Mouse (Mus musculus) kidney, postnatal 14 days (tissue): ENCODE results near the gene Tshb.

Experiments used
- DNase-seq: peaks from one replicate; pipeline ENCODE4 v3.0.0; 2022; ENCODE audit warnings: mixed read lengths

Tshb gene

GRCm38 (mm10) chr3:102782618-102783017 lies at the start of gene Tshb:
Tshb (minus strand) TSS chr3:102782718.
- DNase-seq = no peak

GRCm38 (mm10) chr3:102803937-102804336 lies 21.4 kb upstream of the Tshb start:
- peak; percentile 71 for DNase-seq

- DNase-seq = no peak
Observed at GRCm38 (mm10) chr3:102787369-102787768, 4.9 kb upstream of the Tshb start.

GRCm38 (mm10) chr3:102773018-102773417 lies 9.5 kb downstream of the Tshb start:
- no peak for DNase-seq

- DNase-seq = no peak
Observed at GRCm38 (mm10) chr3:102764850-102765249, 17.7 kb downstream of the Tshb start.

DNA sequence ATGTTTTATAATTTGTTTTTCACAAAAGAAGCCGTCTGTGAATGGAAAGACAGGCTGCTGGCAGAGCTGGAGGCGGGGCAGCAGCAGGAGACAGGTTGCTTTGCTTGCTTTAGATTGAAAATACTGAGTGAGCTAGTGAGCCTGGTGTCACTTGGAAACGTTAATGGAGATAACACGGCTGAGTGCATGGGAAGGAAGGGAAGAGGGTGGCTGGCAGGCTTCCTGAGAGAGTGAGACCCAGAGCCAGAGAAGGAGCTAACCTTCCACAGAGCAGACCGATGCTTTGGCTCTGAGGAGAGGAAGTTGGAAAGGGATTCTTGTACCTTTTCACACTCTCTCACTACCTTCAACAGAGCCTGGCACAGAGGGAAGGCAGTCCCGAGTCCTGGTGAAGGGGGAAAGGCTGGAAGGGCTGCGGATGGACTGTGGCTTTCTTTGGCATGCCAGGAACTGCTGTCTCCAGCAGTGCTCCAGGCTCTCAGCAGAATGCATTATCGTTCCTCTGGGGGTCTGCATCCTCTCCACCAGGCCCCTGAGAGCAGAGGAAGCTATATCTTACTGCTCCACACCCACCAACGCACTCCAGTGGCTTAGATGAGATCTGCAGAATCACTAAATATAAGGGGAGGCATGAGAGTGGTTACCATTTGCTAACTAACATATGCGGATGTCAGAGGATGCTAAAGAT lies 18.7 kb downstream of the Tshb start:
- no peak for DNase-seq

DNA sequence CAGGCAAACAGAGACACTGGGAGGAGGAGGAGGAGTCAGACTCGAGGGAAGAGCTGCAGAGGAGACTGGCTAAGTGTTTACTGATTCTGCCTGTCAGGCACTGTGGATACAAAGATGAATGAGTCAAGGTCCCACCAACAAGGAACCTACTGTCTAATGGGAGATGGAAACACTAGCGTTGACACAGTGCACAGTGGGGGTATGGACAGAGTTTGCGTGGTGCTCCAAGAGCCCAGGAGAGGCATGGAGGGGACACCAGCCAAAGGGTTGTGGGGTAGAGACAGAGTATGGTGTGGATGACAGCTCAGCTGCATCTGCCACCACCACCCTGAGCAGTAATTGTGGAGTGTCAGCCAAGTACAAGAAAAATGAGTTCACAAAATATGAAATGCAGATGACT lies 20.1 kb downstream of the Tshb start:
- DNase-seq = no peak

DNA sequence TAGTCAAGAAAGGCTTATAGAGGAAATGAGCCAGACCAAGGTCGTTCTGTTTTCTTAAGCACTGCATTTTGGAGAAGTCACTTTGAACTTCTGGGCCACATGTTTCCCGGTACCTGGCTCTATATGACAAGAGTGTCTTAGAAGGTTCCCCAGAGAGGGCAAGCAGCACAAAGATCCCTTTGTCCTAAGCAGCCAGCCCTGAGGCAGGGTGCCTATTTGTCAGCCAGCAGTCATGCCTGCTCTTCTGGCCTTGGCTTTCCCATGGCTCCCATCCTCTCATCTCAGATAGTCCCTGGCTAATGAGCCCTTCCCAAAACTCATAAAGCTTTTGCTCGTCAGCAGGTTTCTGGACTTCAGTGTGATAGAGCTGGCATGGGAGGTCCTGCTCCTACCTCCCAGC lies 22.3 kb downstream of the Tshb start:
- no peak for DNase-seq

DNA sequence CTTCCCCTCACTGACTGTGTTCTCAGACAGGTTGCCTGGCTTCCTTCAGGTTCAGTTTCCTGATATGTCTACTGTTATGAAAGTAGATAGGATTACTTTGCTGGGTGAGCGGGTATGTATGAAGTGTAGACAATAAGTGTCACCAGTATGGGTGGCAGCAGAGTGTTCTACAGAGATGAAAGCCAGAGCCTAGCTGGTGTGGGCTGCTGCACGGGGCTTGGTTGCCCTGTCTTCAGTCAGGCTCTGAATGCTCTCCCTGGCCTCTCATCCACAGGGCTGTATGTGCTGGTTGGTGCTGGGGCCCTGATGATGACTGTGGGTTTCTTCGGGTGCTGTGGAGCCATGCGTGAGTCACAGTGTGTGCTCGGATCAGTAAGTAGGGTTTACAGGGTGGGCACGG lies 25.5 kb downstream of the Tshb start:
- no peak for DNase-seq

GRCm38 (mm10) chr3:102755801-102756200 lies 26.7 kb downstream of the Tshb start:
- DNase-seq = no peak

GRCm38 (mm10) chr3:102752457-102752856 lies 30.1 kb downstream of the Tshb start:
- DNase-seq = no peak

GRCm38 (mm10) chr3:102752053-102752452 lies 30.5 kb downstream of the Tshb start:
- no peak for DNase-seq

DNA sequence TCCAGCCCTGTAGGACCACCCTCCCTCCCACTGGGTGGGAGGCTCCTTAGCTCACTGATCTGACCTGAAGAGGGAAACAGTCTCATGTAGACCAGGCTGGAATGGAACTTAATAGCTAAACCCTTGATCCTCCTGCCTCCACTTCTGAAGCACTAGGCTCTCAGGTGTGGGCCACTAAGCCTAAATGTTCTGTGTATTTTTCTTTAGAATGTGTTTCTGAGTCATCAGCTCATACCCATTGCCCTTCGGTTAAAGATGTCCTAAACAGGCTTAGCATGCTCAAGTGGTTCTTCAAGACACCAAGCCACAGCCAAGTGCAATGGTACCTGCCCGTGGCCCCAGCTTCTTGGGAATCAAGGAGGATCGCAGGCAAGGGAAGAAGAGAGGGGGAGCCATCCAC lies 31.0 kb downstream of the Tshb start:
- DNase-seq = no peak

DNA sequence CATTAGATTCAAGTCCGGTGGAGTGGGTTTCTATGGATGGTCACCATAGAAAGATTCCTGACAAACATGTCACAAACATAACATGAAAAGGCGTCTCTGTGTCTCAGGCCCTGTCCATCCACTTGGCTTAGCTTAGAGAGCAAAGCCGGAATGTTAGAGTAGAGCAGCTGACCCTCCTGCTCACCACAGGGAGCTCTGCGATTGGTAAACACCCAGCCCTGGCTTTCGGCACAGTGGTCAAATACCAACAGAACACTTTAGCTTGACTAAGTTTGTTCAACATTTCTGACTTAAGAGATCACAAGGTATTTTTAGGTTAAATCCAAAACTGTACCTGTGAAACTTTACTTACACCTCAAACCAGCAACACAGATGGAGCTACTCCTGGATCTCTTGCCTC lies 31.4 kb downstream of the Tshb start:
- no peak for DNase-seq

GRCm38 (mm10) chr3:102748686-102749085 lies 33.8 kb downstream of the Tshb start:
- no peak for DNase-seq

GRCm38 (mm10) chr3:102748038-102748437 lies 34.5 kb downstream of the Tshb start:
- no peak for DNase-seq

DNA sequence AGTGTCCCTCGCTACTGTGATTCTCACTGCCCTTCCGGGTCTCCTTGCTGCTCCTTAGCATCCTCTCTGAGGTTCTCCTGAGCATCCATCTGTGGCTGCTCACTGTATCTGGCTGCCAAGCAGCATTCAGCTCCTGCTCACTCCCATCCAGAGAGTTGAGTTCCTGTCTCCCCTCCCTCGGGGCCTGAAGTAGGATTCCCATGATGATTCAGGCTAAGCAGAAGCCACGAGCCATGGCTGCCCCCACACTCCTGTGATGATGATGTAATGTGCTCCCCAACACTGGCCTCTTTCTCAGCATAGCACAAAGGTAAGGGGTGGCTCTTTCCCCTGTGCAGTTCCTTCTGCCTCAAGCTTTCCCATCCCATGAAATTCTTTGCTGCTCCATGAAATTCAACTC lies 36.3 kb downstream of the Tshb start:
- DNase-seq = no peak

- no peak for DNase-seq
Observed at GRCm38 (mm10) chr3:102744657-102745056, 37.9 kb downstream of the Tshb start.

GRCm38 (mm10) chr3:102743781-102744471 lies 38.6 kb downstream of the Tshb start:
- no peak for DNase-seq

GRCm38 (mm10) chr3:102743202-102743601 lies 39.3 kb downstream of the Tshb start:
- no peak for DNase-seq

- no peak for DNase-seq
Observed at GRCm38 (mm10) chr3:102742725-102743124, 39.8 kb downstream of the Tshb start.

GRCm38 (mm10) chr3:102738926-102739325 lies 43.6 kb downstream of the Tshb start:
- no peak for DNase-seq

- DNase-seq = peak; percentile 23
Observed at GRCm38 (mm10) chr3:102738161-102738901, 44.2 kb downstream of the Tshb start.

DNA sequence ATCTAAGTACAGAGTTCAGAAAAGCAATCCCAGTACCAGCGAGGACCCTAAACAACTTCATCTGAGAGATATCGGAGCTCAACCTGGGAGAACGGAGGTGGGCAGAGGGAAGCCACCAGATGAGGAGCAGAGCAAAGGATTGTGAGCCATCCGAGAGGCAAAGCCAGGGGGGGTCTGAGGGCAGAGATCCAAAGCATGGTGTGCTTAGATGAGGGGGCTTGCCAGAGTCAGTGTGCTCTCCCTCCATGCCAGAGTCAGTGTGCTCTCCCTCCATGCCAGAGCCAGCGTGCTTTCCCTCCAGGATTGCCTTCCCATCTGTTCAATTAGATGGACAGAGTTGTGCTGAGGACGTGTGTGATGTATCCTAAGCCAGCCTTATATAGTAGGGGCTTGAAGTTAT lies 45.4 kb downstream of the Tshb start:
- DNase-seq = no peak
